Mouse (Mus musculus) megakaryocyte, embryonic 14.5 days (primary cell): ENCODE measurements around the gene Zfp568.

Experiments used
- FLI1 ChIP-seq: IDR thresholded peaks from 2 replicates; pipeline ENCODE4 v1.6.1; 2012; ENCODE audit warnings: low read length, inconsistent platforms, mixed read lengths
- GATA1 ChIP-seq: IDR thresholded peaks from 3 replicates; pipeline ENCODE4 v1.6.1; 2012; ENCODE audit warnings: mixed read lengths, low read length, inconsistent platforms, borderline replicate concordance

- no peak for TF ChIP-seq GATA1
- no peak for TF ChIP-seq FLI1
Observed at GRCm38 (mm10) chr7:30062478-30062877, 78.7 kb downstream of the Zfp568 start.
